Mouse (Mus musculus) liver, embryonic 15.5 days (tissue): ENCODE data around the gene Gm29666. TPM values are rescaled to one million over a fixed set of nuclear protein-coding genes. Genes with fewer than 3 reads are reported as not detected.
"Not testable (repeated sequence)": the region's sequence is repeated elsewhere in the genome, so short reads cannot be mapped to it uniquely, and the experiment has no call there.

Source experiments
- ATAC-seq: fragments of 200-750 bp; cut with Nextera tagmentation; 2 replicates; pipeline ENCODE4 v1.8.0; 2017; ENCODE audit warnings: moderate number of reproducible peaks, mild to moderate bottlenecking, moderate library complexity; ENCODE audit not compliant: insufficient read depth
- H3K27ac ChIP-seq: fragments of 300-500 bp; sonication (generic); replicated peaks from 2 replicates; pipeline ENCODE4 v1.5.1; 2015; ENCODE audit warnings: mild to moderate bottlenecking, inconsistent platforms
- H3K27me3 ChIP-seq: fragments of 300-500 bp; sonication (generic); 2 replicates; pipeline ENCODE4 v1.6.1; 2015; ENCODE audit warnings: mild to moderate bottlenecking, inconsistent platforms
- H3K36me3 ChIP-seq: fragments of 300-500 bp; sonication (generic); replicated peaks from 2 replicates; pipeline ENCODE4 v1.6.1; 2015; ENCODE audit warnings: moderate library complexity, mild to moderate bottlenecking, inconsistent platforms
- H3K4me1 ChIP-seq: fragments of 300-500 bp; sonication (generic); replicated peaks from 2 replicates; pipeline ENCODE4 v1.6.1; 2015; ENCODE audit warnings: inconsistent platforms
- H3K4me2 ChIP-seq: fragments of 300-500 bp; sonication (generic); 2 replicates; pipeline ENCODE4 v1.6.1; 2015; ENCODE audit warnings: moderate library complexity, mild to moderate bottlenecking, inconsistent platforms
- H3K4me3 ChIP-seq: fragments of 300-500 bp; sonication (generic); replicated peaks from 2 replicates; pipeline ENCODE4 v1.5.1; 2015; ENCODE audit warnings: mild to moderate bottlenecking, inconsistent platforms
- H3K9ac ChIP-seq: fragments of 300-500 bp; sonication (generic); 2 replicates; pipeline ENCODE4 v1.6.1; 2015; ENCODE audit warnings: moderate library complexity, mild to moderate bottlenecking, inconsistent platforms
- H3K9me3 ChIP-seq: fragments of 300-500 bp; sonication (generic); replicated peaks from 2 replicates; pipeline ENCODE4 v1.6.1; 2016; ENCODE audit warnings: inconsistent platforms
- WGBS: fragments of 180-500 bp; shearing (Covaris S2); methylation state at CpG from one replicate; pipeline ENCODE4 v1.1.7; 2015; ENCODE audit warnings: mixed read lengths; ENCODE audit not compliant: insufficient replicate concordance; 5-methylcytosine and 5-hydroxymethylcytosine counted together
- polyA plus RNA-seq: library from polyadenylated mRNA; unstranded; fragments of >200 nt; fragmentation: Nextera tagmentation; extraction: Ambion mirVana; gene quantifications from 2 replicates; pipeline ENCODE4 v1.2.1, GENCODE M21; 2015

The Gm29666 gene
- polyA plus RNA-seq, 1 experiment from 2014 or later, result 0.37 TPM

DNA sequence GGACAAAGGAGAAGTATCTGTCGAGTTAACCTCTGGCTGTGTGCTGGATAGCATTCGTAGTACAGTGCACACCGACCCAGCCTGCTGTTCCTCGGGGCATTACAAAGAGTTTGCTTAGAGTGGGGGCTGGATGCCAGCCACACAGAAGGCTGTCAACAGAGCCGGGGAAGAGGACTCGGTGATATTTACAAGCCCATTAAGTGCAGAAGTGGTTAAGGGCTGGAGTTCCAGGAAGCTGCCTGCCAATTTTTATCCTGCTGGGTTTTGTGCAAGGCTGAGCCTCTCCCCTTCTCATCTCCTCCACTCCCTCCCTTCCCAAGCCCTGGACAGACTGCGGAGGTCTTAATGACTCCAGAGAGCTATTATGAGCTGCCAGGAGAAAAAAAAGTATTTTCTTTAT, 21.8 kb downstream of the Gm29666 start:
- no peak for ATAC-seq
- Histone ChIP-seq H3K4me3 (no peak overlapping the region), H3K36me3 (no peaks in the 10 kb centered on the region), H3K27ac (no peak overlapping the region), H3K9ac (no peak overlapping the region), H3K4me1 (no peaks in the 10 kb centered on the region), H3K9me3 (no peaks in the 10 kb centered on the region), H3K27me3 (no peaks in the 10 kb centered on the region), H3K4me2 (no peak overlapping the region)
- 22% methylated on average over 7 of the region's 7 CpGs for WGBS

DNA sequence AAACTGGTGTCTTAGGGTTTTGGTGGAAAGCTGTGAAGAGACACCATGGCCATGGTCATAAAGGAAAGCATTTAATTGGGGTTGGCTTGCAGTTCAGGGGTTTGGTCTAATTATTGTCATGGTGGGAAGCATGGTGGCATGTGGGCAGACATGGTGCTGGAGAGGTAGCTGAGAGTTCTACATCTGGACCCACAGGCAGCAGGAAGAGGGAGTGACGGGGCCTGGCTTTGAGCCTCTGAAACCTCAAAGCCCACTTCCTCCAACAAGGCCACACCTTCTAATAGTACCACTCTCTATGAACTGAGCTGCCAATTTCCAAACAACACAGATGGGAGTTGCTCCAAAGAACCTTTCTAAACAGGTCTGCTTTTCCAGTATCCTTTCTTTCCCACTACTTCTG, 23.2 kb downstream of the Gm29666 start:
- ATAC-seq, result no peak
- H3K4me1 ChIP-seq, result no peaks in the 10 kb centered on the region
- 15% methylated on average over 1 of the region's 1 CpGs for WGBS
- H3K4me2 ChIP-seq, result no peak overlapping the region
- no peaks in the 10 kb centered on the region for H3K27me3 ChIP-seq
- H3K36me3 ChIP-seq, result no peaks in the 10 kb centered on the region
- H3K27ac ChIP-seq, result no peak overlapping the region
- H3K4me3 ChIP-seq, result no peak overlapping the region
- H3K9me3 ChIP-seq, result no peaks in the 10 kb centered on the region
- no peak overlapping the region for H3K9ac ChIP-seq

DNA sequence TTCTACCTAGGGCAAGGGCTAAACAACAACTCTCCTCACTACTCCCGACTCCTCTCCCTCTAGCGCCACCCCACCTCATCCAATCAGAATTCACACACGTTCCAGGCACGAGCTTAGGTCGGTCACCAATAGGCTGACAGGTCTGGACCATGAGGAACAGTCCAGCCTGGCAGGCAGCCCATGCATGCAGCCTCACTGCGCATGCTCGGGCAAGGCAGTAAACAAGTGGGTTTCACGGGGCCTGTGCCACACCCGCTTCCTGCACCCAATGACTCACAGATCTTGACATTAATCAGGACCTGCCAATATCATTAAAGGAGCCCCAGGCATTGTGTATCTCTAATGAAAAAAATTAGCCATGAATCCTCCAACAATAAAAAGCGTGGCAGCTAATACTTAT, 23.6 kb downstream of the Gm29666 start:
- not testable (repeated sequence) for H3K4me1 ChIP-seq, H3K4me3 ChIP-seq, H3K27ac ChIP-seq, H3K27me3 ChIP-seq, H3K4me2 ChIP-seq, H3K9ac ChIP-seq, H3K9me3 ChIP-seq, ATAC-seq, H3K36me3 ChIP-seq
- 47% methylated on average over 10 of the region's 10 CpGs for WGBS

DNA sequence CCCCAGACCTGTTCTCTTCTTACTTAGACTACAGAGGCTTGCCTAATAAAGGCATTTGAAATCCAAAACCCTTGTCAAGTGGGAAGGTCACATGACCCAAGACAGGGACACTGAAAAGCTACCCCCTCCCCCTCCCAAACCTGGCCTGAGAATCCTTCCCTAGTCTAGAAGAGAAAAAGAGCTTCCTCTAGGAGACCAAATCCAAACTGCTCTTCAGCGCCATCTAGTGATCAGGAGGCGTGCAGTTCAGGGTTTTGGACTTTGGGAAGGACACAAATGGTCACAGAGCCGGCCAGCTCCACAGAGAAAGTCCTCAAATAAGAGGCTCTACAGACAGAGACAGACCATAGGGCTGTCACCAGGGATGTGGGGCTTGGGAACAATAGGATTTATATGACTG, 28.2 kb downstream of the Gm29666 start:
- no peaks in the 10 kb centered on the region for H3K4me1 ChIP-seq
- no peak overlapping the region for H3K9ac ChIP-seq
- H3K9me3 ChIP-seq, result no peaks in the 10 kb centered on the region
- WGBS, result 4% methylated on average over 3 of the region's 3 CpGs
- H3K36me3 ChIP-seq, result no peaks in the 10 kb centered on the region
- no peak for ATAC-seq
- H3K27ac ChIP-seq, result no peak overlapping the region
- H3K4me3 ChIP-seq, result no peak overlapping the region
- no peaks in the 10 kb centered on the region for H3K27me3 ChIP-seq
- no peak overlapping the region for H3K4me2 ChIP-seq

DNA sequence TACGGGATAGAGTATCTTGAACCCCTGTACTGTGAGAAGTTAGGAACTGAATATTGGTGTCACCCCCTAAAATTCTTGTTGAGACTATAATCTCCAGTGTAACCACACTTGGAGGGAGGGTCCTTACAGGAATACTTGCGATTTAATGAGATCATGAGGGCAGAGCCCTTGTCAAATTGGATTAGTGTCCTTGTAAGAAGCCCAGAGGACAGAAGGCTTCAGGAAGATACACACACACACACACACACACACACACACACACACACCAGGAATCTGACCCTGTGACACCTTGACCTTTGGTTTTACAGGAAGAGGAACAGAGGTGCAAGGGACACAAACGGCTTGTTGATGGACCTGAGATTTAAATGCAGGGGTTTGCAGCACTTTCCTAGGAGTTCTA, 28.6 kb downstream of the Gm29666 start:
- 43% methylated on average over 3 of the region's 3 CpGs for WGBS
- no peak for ATAC-seq
- no peaks in the 10 kb centered on the region for H3K9me3 ChIP-seq
- H3K27me3 ChIP-seq, result no peaks in the 10 kb centered on the region
- H3K4me2 ChIP-seq, result no peak overlapping the region
- no peak overlapping the region for H3K9ac ChIP-seq
- no peak overlapping the region for H3K4me3 ChIP-seq
- H3K4me1 ChIP-seq, result no peaks in the 10 kb centered on the region
- no peaks in the 10 kb centered on the region for H3K36me3 ChIP-seq
- H3K27ac ChIP-seq, result no peak overlapping the region

DNA sequence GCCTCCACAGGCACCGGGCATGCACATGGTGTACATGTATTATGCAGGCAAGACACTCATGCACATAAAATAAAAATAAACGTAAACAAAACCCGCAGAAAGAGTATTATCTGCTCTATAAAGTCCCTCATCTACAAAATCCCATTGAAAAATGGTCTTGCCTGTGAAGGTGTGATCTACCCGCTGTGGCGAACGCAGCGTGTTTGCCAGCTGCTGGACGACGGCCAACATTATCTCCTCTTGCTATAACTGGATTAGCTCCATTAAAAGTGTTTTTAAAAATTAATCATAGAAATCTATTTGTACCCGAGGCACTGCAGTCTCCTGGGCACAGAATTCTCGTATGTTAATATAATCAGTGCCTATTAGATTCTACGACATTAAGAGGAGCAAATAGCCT, 31.8 kb downstream of the Gm29666 start:
- Histone ChIP-seq H3K4me1 (no peaks in the 10 kb centered on the region), H3K4me3 (no peak overlapping the region), H3K27me3 (no peaks in the 10 kb centered on the region), H3K4me2 (no peak overlapping the region), H3K27ac (no peak overlapping the region), H3K9ac (no peak overlapping the region), H3K9me3 (no peaks in the 10 kb centered on the region), H3K36me3 (no peaks in the 10 kb centered on the region)
- ATAC-seq, result no peak
- WGBS, result 66% methylated on average over 12 of the region's 12 CpGs

DNA sequence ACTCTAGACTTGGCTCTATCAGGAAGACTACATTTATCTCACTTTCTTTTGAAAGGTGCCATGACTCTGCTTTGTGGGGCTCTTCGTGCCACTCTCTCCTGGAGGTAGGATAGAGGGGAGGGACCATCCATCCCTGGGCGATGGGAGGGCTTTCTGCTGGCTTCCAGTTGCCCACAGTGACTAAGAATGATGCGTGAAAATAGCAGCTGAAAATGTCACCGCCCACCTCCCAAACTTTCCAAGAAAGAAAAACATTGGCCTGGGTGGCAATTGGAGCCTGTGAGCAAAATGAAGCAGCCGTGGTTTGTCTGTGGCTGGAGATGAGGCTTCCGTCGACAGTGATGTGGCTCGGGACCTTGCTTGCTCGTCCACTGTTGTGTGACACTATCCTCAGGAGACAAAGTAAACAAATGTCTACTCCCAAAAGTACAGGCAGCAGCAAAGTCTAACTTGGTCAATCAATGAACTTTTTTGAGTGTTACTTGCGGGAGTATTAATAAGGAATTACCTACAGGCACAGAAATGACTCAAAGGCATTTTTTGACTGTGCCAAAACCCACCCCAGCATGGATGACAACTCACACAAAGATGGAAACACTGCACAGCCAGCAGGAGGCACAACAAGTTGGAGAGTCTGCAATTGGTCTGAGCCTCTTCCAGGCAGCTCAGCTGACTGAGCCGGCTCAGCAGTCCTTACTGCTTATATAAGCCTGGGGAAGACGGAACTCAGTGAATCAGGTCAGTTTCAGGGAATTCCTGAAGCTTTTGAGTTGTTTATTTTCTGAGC, 42.6 kb downstream of the Gm29666 start:
- H3K27me3 ChIP-seq, result no peaks in the 10 kb centered on the region
- no peak overlapping the region for H3K4me2 ChIP-seq
- ATAC-seq, result no peak
- 62% methylated on average over 12 of the region's 12 CpGs for WGBS
- H3K27ac ChIP-seq, result no peak overlapping the region
- H3K36me3 ChIP-seq, result no peaks in the 10 kb centered on the region
- no peak overlapping the region for H3K9ac ChIP-seq
- no peaks in the 10 kb centered on the region for H3K4me1 ChIP-seq
- no peak overlapping the region for H3K4me3 ChIP-seq
- H3K9me3 ChIP-seq, result no peaks in the 10 kb centered on the region

DNA sequence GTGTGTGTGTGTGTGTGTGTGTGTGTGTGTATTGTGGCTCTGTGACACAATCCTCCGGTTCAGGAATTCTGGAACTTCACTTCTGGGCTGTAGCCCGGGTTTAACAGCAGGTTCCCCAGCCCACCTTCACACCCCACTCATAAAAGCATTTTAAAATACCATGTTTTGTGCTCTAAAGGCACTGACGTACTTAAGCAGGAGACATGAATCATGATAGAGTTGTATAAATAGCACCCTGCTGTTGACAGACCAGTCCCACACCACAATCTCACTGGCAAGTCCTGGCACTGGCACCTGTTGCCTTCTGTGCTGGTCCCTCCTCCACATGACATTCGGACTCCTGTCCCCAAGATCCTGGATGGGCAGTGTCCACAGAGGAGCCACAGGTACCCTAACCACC, 46.0 kb downstream of the Gm29666 start:
- no peaks in the 10 kb centered on the region for H3K36me3 ChIP-seq
- no peak overlapping the region for H3K4me3 ChIP-seq
- no peak for ATAC-seq

DNA sequence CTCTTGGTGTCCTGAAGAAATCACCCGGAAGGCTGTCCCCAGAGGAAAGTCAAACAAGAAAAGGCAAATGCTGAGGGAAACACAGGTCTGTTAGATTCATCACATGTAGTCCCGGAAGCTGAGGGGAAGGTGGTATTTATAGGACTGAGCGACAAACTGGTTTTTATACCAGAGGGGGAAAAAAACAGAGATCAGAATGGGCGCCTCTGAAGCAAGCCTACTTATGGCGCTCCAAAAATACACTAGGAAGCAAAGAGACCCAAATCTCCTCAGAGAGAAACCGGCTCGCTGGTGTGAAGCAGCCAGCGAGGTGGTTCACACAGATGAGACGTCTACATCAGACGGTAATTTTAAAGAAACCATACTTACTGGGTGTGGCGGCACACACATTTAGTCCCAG, 46.8 kb downstream of the Gm29666 start:
- Histone ChIP-seq H3K4me1 (no peaks in the 10 kb centered on the region), H3K27me3 (no peaks in the 10 kb centered on the region), H3K9me3 (no peaks in the 10 kb centered on the region), H3K9ac (no peak overlapping the region), H3K4me3 (no peak overlapping the region), H3K27ac (no peak overlapping the region), H3K36me3 (no peaks in the 10 kb centered on the region), H3K4me2 (no peak overlapping the region)
- ATAC-seq, result no peak
- WGBS, result 74% methylated on average over 11 of the region's 11 CpGs

More for the DNA sequence above, 46.0 kb downstream of the Gm29666 start:
- Histone ChIP-seq H3K4me1 (no peaks in the 10 kb centered on the region), H3K9me3 (no peaks in the 10 kb centered on the region), H3K27ac (no peak overlapping the region), H3K4me2 (no peak overlapping the region), H3K9ac (no peak overlapping the region), H3K27me3 (no peaks in the 10 kb centered on the region)
- 54% methylated on average over 4 of the region's 4 CpGs for WGBS

DNA sequence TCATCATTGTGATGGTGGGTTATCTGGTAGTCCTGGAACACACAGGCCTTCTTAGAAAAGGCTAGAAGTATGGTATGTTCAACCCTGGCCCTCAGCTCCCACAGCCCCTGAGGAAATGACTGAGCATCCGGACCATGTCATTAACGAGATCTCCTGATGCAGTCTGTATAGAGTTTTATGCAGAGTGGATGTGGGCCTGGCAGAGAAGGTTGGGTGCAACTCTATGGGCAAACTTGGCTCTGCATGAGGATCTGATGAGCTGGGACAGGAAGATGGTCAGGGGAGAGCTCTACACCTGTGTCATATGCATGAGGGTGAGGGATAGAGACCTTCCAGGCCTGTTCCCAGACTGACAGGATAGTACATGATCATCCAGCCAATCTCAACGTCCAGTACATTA, 48.0 kb downstream of the Gm29666 start:
- Histone ChIP-seq H3K9ac (no peak overlapping the region), H3K9me3 (no peaks in the 10 kb centered on the region), H3K36me3 (no peaks in the 10 kb centered on the region), H3K27me3 (no peaks in the 10 kb centered on the region), H3K4me3 (no peak overlapping the region), H3K27ac (no peak overlapping the region), H3K4me2 (no peak overlapping the region), H3K4me1 (no peaks in the 10 kb centered on the region)
- WGBS, result 66% methylated on average over 3 of the region's 3 CpGs
- ATAC-seq, result no peak

DNA sequence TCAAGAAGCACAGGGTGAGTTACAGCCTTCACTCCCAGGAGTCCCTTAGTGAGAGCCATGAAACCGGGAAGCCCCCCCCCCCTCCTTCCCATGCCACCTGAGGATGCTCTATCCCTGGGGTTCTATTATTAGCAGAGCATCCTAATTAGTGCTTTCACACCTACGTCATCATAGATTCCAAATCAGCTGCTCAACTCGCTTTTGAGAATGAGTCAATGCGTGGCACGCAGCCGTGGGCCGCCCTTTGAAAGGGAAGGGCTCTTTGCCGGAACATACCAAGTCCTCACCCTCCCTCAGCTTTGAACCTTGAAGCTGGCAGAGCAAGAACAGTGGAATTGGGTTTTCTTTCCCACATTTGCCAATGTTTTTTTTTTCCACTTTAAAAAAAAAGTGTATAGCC, 57.9 kb downstream of the Gm29666 start:
- no peak for ATAC-seq

More for the DNA sequence above, 57.9 kb downstream of the Gm29666 start:
- Histone ChIP-seq H3K36me3 (no peaks in the 10 kb centered on the region), H3K27ac (no peak overlapping the region), H3K4me2 (no peak overlapping the region), H3K9me3 (no peaks in the 10 kb centered on the region), H3K4me1 (no peaks in the 10 kb centered on the region), H3K27me3 (peaks cover 25% of the 10 kb centered on the region), H3K9ac (no peak overlapping the region), H3K4me3 (no peak overlapping the region)
- 82% methylated on average over 8 of the region's 8 CpGs for WGBS
